Mouse (Mus musculus) forebrain, embryonic 15.5 days (tissue): ENCODE measurements around the gene Ndufa10. TPM values are rescaled to one million over a fixed set of nuclear protein-coding genes. Genes with fewer than 3 reads are reported as not detected.

Experiments
- ATAC-seq: fragments of 200-750 bp; cut with Nextera tagmentation; replicated peaks from 2 replicates; pipeline ENCODE4 v1.8.0; 2017; ENCODE audit warnings: mild to moderate bottlenecking, moderate TSS enrichment, moderate library complexity
- H3K27ac ChIP-seq: fragments of 300-500 bp; sonication (generic); replicated peaks from 2 replicates; pipeline ENCODE4 v1.5.1; 2015; ENCODE audit warnings: mild to moderate bottlenecking, inconsistent platforms
- H3K27me3 ChIP-seq: fragments of 300-500 bp; sonication (generic); 2 replicates; pipeline ENCODE4 v1.6.1; 2015; ENCODE audit warnings: inconsistent platforms
- H3K36me3 ChIP-seq: fragments of 300-500 bp; sonication (generic); 2 replicates; pipeline ENCODE4 v1.6.1; 2015; ENCODE audit warnings: mild to moderate bottlenecking, inconsistent platforms
- H3K4me1 ChIP-seq: fragments of 300-500 bp; sonication (generic); 2 replicates; pipeline ENCODE4 v1.6.1; 2015; ENCODE audit warnings: inconsistent platforms
- H3K4me2 ChIP-seq: fragments of 300-500 bp; sonication (generic); replicated peaks from 2 replicates; pipeline ENCODE4 v1.6.1; 2015; ENCODE audit warnings: mild to moderate bottlenecking, inconsistent platforms
- H3K4me3 ChIP-seq: fragments of 300-500 bp; sonication (generic); 2 replicates; pipeline ENCODE4 v1.5.1; 2015; ENCODE audit warnings: mild to moderate bottlenecking, inconsistent platforms
- H3K9ac ChIP-seq: fragments of 300-500 bp; sonication (generic); replicated peaks from 2 replicates; pipeline ENCODE4 v1.6.1; 2015; ENCODE audit warnings: mild to moderate bottlenecking, inconsistent platforms
- H3K9me3 ChIP-seq: fragments of 300-500 bp; sonication (generic); 2 replicates; pipeline ENCODE4 v1.6.1; 2016; ENCODE audit warnings: inconsistent platforms
- WGBS: fragments of 180-500 bp; shearing (Covaris S2); methylation state at CpG from one replicate; pipeline ENCODE4 v1.1.7; 2015; ENCODE audit warnings: mixed read lengths; 5-methylcytosine and 5-hydroxymethylcytosine counted together
- polyA plus RNA-seq: library from polyadenylated mRNA; unstranded; fragments of >200 nt; fragmentation: Nextera tagmentation; extraction: Ambion mirVana; gene quantifications from 2 replicates; pipeline ENCODE4 v1.2.1, GENCODE M21; 2015

Ndufa10 gene
- polyA plus RNA-seq, 1 experiment from 2014 or later: 258 TPM

DNA sequence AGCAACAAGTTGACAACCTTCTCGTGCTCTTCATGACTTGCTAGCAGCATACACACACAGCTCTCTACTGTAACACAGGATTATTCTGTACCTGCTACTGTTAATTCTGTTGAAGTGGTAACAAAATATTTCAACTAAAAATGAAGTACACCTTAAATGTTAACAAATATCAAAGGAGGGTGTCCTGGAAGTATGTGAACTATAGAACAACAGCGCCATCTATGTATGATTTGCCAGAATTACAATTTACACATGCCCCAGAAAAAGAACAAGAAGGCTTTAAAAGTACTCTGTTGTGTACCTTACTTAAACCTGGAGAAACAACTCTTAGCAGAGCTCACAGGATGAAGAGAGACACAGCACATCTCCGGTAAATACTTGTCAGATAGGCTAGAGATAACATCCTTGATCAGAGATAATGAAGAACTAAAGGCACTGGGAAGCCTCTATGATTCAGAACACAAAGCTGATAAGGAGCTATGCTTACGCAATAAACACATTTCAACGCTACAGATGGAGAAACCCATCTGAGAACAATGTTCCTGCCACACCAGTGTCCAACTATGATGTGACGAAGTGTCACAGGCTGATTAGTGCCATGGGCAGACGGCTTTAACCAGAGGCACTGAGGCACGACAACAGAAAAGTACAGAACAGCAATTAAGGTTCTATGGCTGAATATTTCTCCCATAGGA is 19.8 kb downstream of the Ndufa10 start:
- ATAC-seq: no peak; the same call in 1 of the 2 replicates
- H3K4me1 ChIP-seq: no peaks in the 10 kb centered on the region
- 76% methylated on average over 8 of the region's 8 CpGs for WGBS
- no peak overlapping the region for H3K9ac ChIP-seq
- H3K4me2 ChIP-seq: no peak overlapping the region
- no peaks in the 10 kb centered on the region for H3K9me3 ChIP-seq
- no peak overlapping the region for H3K27ac ChIP-seq
- no peak overlapping the region for H3K4me3 ChIP-seq
- H3K36me3 ChIP-seq: peaks cover 74% of the 10 kb centered on the region
- no peaks in the 10 kb centered on the region for H3K27me3 ChIP-seq

DNA sequence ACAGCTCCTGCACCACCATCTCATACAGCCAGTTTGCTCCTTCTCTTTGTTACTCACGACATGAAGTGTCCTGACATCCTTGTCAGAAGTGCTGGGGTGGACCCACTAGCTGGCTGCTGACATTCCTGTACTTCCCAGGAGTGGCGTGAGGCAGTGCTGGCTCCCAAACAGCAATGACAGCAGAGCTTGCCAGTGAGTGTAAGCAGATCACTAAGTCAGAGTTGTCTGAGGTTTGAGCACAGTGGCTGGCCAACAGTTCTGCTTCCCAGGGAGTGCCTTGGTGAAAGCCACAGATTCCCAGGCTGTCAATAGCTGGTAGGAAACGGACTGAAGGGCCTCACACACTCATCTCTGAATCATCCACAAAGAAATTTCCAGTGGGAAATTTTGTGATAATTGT is 25.4 kb downstream of the Ndufa10 start:
- Histone ChIP-seq H3K9me3 (no peaks in the 10 kb centered on the region), H3K36me3 (peaks cover 75% of the 10 kb centered on the region), H3K9ac (no peak overlapping the region), H3K4me2 (no peak overlapping the region), H3K4me3 (no peak overlapping the region), H3K27me3 (no peaks in the 10 kb centered on the region), H3K4me1 (no peaks in the 10 kb centered on the region), H3K27ac (no peak overlapping the region)
- WGBS: 83% methylated on average over 3 of the region's 3 CpGs
- ATAC-seq: no peak

DNA sequence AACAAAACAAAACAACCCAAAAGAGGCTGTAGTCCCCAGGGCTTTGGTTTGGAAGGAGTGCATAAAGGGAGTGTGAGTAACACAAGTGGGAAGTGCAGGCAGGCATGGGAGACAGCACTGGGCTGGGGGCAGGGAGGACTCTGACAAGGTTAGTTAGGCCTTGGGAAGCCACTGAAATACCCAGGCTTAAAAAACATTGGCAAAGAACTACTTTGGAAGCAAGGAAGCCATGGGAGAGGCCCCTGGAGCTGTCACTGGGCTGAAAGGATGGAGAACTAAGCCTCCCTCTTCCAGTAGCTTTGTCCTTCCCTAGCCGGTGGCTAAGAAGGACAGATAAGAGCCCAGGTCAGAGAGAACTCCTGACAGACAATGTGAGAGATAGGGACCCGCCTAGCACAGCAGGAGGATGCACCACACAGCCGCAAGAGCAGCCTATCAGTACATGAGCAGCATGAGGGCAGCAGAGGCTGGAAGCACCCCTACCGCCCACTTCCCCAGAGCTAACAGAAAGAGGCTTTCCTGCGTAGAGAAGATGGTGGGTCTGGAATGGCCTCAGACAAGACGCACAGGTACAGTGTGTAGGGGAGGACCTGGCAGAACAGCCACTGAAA is 32.1 kb downstream of the Ndufa10 start:
- no peak overlapping the region for H3K4me3 ChIP-seq
- ATAC-seq: no peak
- no peaks in the 10 kb centered on the region for H3K27me3 ChIP-seq
- no peak overlapping the region for H3K4me2 ChIP-seq
- 72% methylated on average over 6 of the region's 6 CpGs for WGBS
- H3K27ac ChIP-seq: no peak overlapping the region
- peaks cover 45% of the 10 kb centered on the region for H3K36me3 ChIP-seq
- H3K9ac ChIP-seq: no peak overlapping the region
- no peaks in the 10 kb centered on the region for H3K9me3 ChIP-seq
- H3K4me1 ChIP-seq: peaks cover 22% of the 10 kb centered on the region

DNA sequence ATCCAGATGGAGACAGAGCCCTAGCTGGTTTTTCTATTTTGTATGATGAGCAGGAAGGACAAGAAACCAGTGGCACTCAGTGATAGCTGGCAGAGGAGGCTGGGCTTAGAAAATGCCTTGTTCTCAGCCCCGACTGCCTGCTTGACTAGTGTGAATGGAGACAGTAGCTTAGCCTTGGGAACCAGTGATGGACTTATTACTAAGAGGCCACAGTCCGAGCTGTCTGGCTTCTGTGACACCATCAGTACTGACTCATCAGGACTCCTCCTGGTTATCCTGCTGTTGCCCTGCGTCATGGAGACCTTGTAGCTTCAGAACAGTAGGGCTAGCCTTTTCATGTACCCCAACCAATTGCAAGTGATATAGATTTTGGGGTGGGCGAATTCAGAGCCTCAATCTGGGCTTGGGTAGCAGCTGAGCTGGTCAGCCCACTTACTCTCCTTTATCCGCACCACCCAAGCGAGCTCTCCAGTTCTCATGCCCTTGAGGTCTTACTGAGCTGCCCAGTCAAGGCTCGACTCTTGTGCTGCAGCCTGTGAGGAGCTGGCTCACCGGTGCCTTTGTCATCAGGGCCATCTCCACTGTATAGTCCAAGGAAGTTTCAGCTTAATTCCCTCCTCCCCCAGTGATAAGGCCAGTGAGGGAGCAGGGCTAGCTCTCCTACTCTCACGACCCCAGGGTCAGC is 33.5 kb downstream of the Ndufa10 start:
- peaks cover 35% of the 10 kb centered on the region for H3K36me3 ChIP-seq
- no peak overlapping the region for H3K27ac ChIP-seq

DNA sequence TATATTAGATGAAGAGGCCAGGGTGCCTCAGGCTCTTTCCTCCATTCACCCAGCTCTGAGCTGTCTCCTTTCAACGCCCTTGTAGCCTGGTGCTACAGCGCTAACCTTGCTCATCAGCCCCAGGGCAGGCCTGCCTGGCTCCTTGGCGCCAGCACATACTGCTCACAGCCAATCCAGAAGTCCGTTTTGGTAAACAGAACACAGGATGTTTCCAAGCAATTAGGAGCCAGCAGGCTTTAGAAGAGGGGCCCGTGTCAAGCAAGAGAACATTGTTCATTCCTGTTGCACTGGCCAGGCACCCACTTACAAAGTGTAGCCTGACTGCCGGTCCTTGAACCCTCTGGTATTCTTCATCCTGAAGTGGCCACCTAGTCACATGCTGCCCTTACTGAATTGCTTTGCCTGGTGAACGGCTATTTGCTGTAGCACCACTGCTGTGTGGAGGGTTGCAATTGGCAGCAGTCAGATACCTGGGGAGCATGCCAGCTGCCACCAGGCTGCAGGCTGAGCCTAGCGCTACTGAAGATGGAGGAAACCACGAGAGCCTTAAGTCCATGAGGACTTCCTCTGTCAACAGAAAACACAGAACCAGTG is 35.9 kb downstream of the Ndufa10 start:
- peaks cover 25% of the 10 kb centered on the region for H3K4me1 ChIP-seq
- no peaks in the 10 kb centered on the region for H3K9me3 ChIP-seq
- no peaks in the 10 kb centered on the region for H3K27me3 ChIP-seq
- H3K4me2 ChIP-seq: no peak overlapping the region
- H3K4me3 ChIP-seq: no peak overlapping the region
- peak overlapping the region; percentile 77 for H3K27ac ChIP-seq
- 18% methylated on average over 9 of the region's 9 CpGs for WGBS
- H3K9ac ChIP-seq: no peak overlapping the region
- ATAC-seq: peak; percentile 80
- peaks cover 22% of the 10 kb centered on the region for H3K36me3 ChIP-seq

More for the DNA sequence above, 33.5 kb downstream of the Ndufa10 start:
- no peaks in the 10 kb centered on the region for H3K9me3 ChIP-seq
- peaks cover 25% of the 10 kb centered on the region for H3K4me1 ChIP-seq
- H3K9ac ChIP-seq: no peak overlapping the region
- no peak for ATAC-seq
- H3K4me2 ChIP-seq: no peak overlapping the region
- no peaks in the 10 kb centered on the region for H3K27me3 ChIP-seq
- H3K4me3 ChIP-seq: no peak overlapping the region
- WGBS: 90% methylated on average over 9 of the region's 9 CpGs

DNA sequence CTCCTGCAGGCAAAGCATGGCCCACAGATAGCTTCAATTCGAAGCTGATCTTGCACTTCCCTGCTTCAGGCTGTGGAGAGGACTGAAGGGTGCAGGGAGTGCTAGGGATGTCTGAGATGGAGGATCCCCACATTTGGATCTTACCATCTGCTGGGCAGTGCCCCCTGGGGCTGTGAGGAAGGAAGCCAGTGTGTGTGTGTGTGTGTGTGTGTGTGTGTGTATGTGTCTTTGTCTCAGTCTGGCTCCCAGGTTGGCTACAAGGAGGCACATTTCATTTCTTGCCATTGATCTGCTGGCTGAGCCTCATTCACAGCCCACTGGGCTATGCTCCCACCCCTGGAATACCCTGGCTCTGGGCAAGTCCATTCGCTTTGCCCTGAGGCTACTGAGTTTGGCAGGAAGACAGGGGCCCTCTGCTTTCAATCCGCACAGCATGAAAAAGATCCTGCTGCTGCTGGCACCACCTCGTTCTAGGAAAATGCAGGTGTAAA is 36.8 kb downstream of the Ndufa10 start:
- Histone ChIP-seq H3K9me3 (no peaks in the 10 kb centered on the region), H3K4me1 (peaks cover 34% of the 10 kb centered on the region), H3K9ac (no peak overlapping the region), H3K4me2 (no peak overlapping the region), H3K27me3 (no peaks in the 10 kb centered on the region), H3K36me3 (peaks cover 13% of the 10 kb centered on the region), H3K4me3 (no peak overlapping the region), H3K27ac (peak overlapping the region; percentile 77)
- 27% methylated on average over 4 of the region's 4 CpGs for WGBS
- ATAC-seq: peak; percentile 58

DNA sequence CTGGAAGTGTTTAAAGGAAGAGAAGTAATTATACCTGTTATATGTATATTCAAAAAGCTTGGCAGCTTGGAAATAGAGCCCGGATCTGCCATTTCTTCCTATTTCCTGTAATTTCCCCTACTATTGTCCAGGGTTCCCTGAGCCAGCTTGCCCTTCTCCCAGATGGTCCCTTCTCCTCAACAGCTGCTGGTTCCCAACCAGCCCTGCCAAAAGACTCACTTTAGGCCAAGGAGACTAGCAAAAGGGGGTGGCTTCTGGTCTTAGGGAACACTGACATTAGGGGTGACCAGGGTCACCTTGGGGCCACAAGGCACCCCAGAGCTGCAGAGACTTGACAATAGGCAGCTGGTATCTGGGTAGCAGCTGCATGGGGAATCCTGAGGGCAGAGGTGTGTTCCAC is 38.7 kb downstream of the Ndufa10 start:
- Histone ChIP-seq H3K4me1 (peaks cover 35% of the 10 kb centered on the region), H3K9ac (no peak overlapping the region), H3K4me2 (no peak overlapping the region), H3K27ac (no peak overlapping the region), H3K9me3 (no peaks in the 10 kb centered on the region), H3K36me3 (peaks cover 9% of the 10 kb centered on the region), H3K4me3 (no peak overlapping the region), H3K27me3 (no peaks in the 10 kb centered on the region)
- ATAC-seq: no peak
- 74% methylated on average over 1 of the region's 1 CpGs for WGBS

DNA sequence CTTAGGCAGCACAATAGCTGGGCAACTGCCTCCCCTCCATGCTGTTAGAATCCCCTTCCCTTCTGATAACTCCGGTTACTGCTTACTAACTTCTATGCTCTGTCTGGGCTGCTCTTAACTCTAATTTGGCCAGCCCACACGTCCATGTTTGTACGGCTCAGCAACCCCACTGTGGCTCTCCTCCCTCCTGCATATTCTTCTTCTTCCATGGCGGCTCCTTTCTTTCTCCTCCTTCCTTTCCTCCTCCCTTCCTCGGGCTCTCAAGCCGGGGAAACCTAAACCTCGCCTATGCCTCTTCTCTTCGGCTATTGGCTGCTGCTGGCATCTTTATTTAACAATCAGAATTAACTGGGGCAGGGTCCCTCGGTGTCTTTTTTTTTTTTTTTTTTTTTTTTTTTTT is 40.9 kb downstream of the Ndufa10 start:
- Histone ChIP-seq H3K27ac (no peak overlapping the region), H3K9ac (no peak overlapping the region), H3K9me3 (no peaks in the 10 kb centered on the region), H3K27me3 (no peaks in the 10 kb centered on the region), H3K4me2 (no peak overlapping the region), H3K36me3 (no peaks in the 10 kb centered on the region), H3K4me1 (peaks cover 26% of the 10 kb centered on the region), H3K4me3 (no peak overlapping the region)
- no peak for ATAC-seq
- WGBS: 69% methylated on average over 9 of the region's 9 CpGs

DNA sequence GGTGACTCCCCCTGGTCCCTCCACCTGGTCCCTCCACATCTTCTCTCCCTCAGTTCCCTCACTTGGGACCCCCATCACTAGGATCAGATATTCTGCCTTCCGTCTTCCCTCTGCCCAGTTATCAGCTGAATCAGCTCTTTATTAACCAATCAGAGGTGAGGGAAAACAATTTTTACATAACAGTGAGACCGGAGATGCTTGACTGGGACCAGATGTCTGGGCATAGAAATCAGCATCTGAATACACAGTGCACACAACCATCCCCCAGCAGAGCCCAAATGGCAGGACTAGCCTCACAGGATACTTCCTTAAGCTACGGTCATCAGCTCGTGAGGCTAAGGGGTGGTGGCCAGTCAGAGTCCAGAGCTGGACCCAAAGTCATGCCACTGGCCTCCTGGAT is 41.6 kb downstream of the Ndufa10 start:
- Histone ChIP-seq H3K4me3 (no peak overlapping the region), H3K9ac (no peak overlapping the region), H3K4me1 (peaks cover 19% of the 10 kb centered on the region), H3K27me3 (no peaks in the 10 kb centered on the region), H3K36me3 (no peaks in the 10 kb centered on the region), H3K9me3 (no peaks in the 10 kb centered on the region), H3K27ac (peak overlapping the region; percentile 19; the same call in 1 of the 2 replicates), H3K4me2 (no peak overlapping the region)
- 39% methylated on average over 4 of the region's 4 CpGs for WGBS
- ATAC-seq: 0 out of 2 replicates have a peak, but pooled peaks have one; percentile 49

DNA sequence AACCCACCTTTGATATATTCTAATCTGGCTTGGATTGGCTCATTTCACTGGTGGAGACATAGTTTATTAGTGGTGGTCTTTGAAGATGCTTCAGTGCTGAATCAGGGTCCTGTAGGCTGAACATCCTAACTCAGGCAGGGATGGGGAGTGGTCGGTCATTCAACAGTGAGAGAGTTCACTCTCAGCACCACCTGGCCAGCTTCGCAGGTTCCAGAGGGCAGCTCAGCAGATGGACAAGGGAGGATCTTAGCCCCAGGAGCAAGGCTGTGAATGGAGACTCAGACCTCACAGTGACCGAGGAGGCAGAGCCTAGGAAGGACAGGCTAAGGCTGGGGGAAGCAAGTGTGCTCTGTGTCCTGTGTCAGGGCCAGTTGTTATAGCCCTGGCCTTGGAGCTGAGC is 42.2 kb downstream of the Ndufa10 start:
- Histone ChIP-seq H3K27ac (0 out of 2 replicates have a peak overlapping the region, but pooled peaks have one; percentile 19), H3K27me3 (no peaks in the 10 kb centered on the region), H3K36me3 (no peaks in the 10 kb centered on the region), H3K4me3 (no peak overlapping the region), H3K9me3 (no peaks in the 10 kb centered on the region), H3K9ac (no peak overlapping the region), H3K4me2 (no peak overlapping the region), H3K4me1 (peaks cover 12% of the 10 kb centered on the region)
- 75% methylated on average over 3 of the region's 3 CpGs for WGBS
- ATAC-seq: no peak

DNA sequence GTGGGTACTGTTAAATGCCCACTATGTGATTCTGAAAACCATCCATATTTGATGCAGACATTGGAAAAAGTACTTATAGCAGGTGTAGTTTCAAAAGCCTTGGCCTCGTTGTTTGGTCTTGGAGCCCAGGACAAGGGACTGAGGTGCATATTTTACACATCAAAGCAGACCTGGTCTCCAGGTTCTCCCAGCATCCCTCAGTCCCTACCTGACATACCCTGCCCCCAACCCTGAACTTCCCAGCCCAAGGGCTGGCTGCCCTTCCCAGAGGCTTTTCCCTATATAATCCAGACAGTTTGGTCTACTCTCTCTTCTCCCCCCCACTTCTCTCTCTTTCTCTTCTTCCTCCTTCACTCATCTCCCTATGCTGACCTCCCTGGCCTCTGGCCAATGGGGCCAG is 42.7 kb downstream of the Ndufa10 start:
- WGBS: 78% methylated on average over 1 of the region's 1 CpGs
- H3K9me3 ChIP-seq: no peaks in the 10 kb centered on the region
- H3K36me3 ChIP-seq: no peaks in the 10 kb centered on the region

DNA sequence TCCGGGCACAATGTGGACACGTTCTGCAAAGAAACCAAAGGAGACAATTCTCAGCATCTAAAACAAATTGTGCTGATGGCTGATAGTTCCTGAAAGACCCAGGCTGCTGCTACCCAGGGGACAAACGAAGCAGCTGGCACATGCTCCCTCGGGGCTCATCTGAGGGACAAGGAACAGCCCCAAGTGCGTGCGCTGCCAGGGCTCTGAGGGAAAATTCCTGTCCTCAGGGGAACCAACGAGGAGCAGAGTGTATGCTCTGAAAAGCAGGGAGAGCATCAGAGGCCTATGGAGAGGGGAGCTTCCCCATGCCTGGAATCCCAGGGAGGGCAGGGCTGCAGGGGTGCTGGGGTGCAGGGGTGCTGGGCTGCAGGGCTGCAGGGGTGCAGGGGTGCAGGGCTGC is 48.9 kb downstream of the Ndufa10 start:
- Histone ChIP-seq H3K27me3 (no peaks in the 10 kb centered on the region), H3K27ac (no peak overlapping the region), H3K4me1 (no peaks in the 10 kb centered on the region), H3K36me3 (no peaks in the 10 kb centered on the region), H3K9me3 (no peaks in the 10 kb centered on the region), H3K4me2 (no peak overlapping the region), H3K9ac (no peak overlapping the region), H3K4me3 (no peak overlapping the region)
- WGBS: 42% methylated on average over 7 of the region's 7 CpGs
- no peak for ATAC-seq

More for the DNA sequence above, 42.7 kb downstream of the Ndufa10 start:
- Histone ChIP-seq H3K4me3 (no peak overlapping the region), H3K27me3 (no peaks in the 10 kb centered on the region), H3K4me2 (no peak overlapping the region), H3K27ac (no peak overlapping the region), H3K9ac (no peak overlapping the region), H3K4me1 (peaks cover 10% of the 10 kb centered on the region)
- no peak for ATAC-seq
